Mouse (Mus musculus) left cerebral cortex, postnatal 36 days (tissue): ENCODE measurements around the gene Chn1. TPM values are rescaled to one million over a fixed set of nuclear protein-coding genes. Genes with fewer than 3 reads are reported as not detected.

Experiments used
- DNase-seq, 2 experiments: peaks; one replicate each; pipeline ENCODE4 v3.0.0; 2021 to 2022; ENCODE audit warnings: low spot score in 2 of 2, mixed read lengths in 1 of 2
- intact Hi-C: fragments of 180-260 bp; cut with DNase I; formaldehyde crosslinking; loops from one replicate; pipeline ENCODE4 v1.15.1; 2025
- total RNA-seq, 2 experiments: library from RNA; stranded (reverse); gene quantifications; 2 replicates each; pipeline ENCODE4 v1.2.3; 2021

Chn1 gene
- total RNA-seq, 2 experiments from 2014 or later = 1,550 to 1,610 TPM

GRCm38 (mm10) chr2:73655663-73656062 lies 119.5 kb downstream of the Chn1 start:
- intact Hi-C loops = loop anchor here (5.0 kb wide), 2 partner anchors 37 to 87 kb away; no protein-coding TSS in a partner anchor
- no peak for DNase-seq

- DNase-seq = no peak
- intact Hi-C loops = loop anchor here (5.0 kb wide), 2 partner anchors 37 to 87 kb away; no protein-coding TSS in a partner anchor
Measured at GRCm38 (mm10) chr2:73654892-73655243, 120.3 kb downstream of the Chn1 start.

- intact Hi-C loops = no loop called here
- no peak for DNase-seq
Measured at GRCm38 (mm10) chr2:73654059-73654891, 120.9 kb downstream of the Chn1 start.

GRCm38 (mm10) chr2:73637688-73638087 lies 137.5 kb downstream of the Chn1 start:
- intact Hi-C loops = no loop called here

GRCm38 (mm10) chr2:73636387-73636786 lies 138.8 kb downstream of the Chn1 start:
- intact Hi-C loops = no loop called here
- no peak for DNase-seq

More at GRCm38 (mm10) chr2:73637688-73638087, 137.5 kb downstream of the Chn1 start:
- DNase-seq = no peak

- intact Hi-C loops = no loop called here
- no peak for DNase-seq
Measured at GRCm38 (mm10) chr2:73631816-73632215, 143.3 kb downstream of the Chn1 start.

GRCm38 (mm10) chr2:73618486-73619052 lies 156.6 kb downstream of the Chn1 start:
- intact Hi-C loops = no loop called here
- no peak for DNase-seq

GRCm38 (mm10) chr2:73616434-73617057 lies 158.6 kb downstream of the Chn1 start:
- peak in 1 of 2 experiments; percentile 1 for DNase-seq
- intact Hi-C loops = no loop called here

GRCm38 (mm10) chr2:73615456-73615855 lies 159.7 kb downstream of the Chn1 start:
- no peak for DNase-seq
- intact Hi-C loops = no loop called here

GRCm38 (mm10) chr2:73614303-73614702 lies 160.8 kb downstream of the Chn1 start:
- intact Hi-C loops = no loop called here
- no peak for DNase-seq

- intact Hi-C loops = no loop called here
- no peak for DNase-seq
Measured at GRCm38 (mm10) chr2:73612941-73613340, 162.2 kb downstream of the Chn1 start.

GRCm38 (mm10) chr2:73612367-73612914 lies 162.7 kb downstream of the Chn1 start:
- intact Hi-C loops = no loop called here
- peak in 1 of 2 experiments; percentile 14 for DNase-seq

GRCm38 (mm10) chr2:73611798-73612197 lies 163.3 kb downstream of the Chn1 start:
- intact Hi-C loops = no loop called here
- DNase-seq = peak in 1 of 2 experiments; percentile 12

- intact Hi-C loops = no loop called here
- DNase-seq = no peak
Measured at GRCm38 (mm10) chr2:73609724-73610210, 165.4 kb downstream of the Chn1 start.

- DNase-seq = no peak
- intact Hi-C loops = no loop called here
Measured at GRCm38 (mm10) chr2:73609067-73609723, 166.0 kb downstream of the Chn1 start.

- intact Hi-C loops = no loop called here
- DNase-seq = no peak
Measured at GRCm38 (mm10) chr2:73608391-73608790, 166.8 kb downstream of the Chn1 start.

- intact Hi-C loops = no loop called here
- peak in 1 of 2 experiments; percentile 28 for DNase-seq
Measured at GRCm38 (mm10) chr2:73607609-73608008, 167.5 kb downstream of the Chn1 start.

- intact Hi-C loops = no loop called here
- DNase-seq = no peak
Measured at GRCm38 (mm10) chr2:73607146-73607545, 168.0 kb downstream of the Chn1 start.

GRCm38 (mm10) chr2:73606616-73607015 lies 168.5 kb downstream of the Chn1 start:
- DNase-seq = no peak
- intact Hi-C loops = no loop called here

GRCm38 (mm10) chr2:73605077-73605476 lies 170.1 kb downstream of the Chn1 start:
- peak; percentile 88 to 92 for DNase-seq
- intact Hi-C loops = no loop called here
